Mouse (Mus musculus) megakaryocyte-erythroid progenitor cell, adult 5-6 weeks (primary cell): Measurements from ENCODE around the gene Bhmt2. TPM values are rescaled to one million over a fixed set of nuclear protein-coding genes. Genes with fewer than 3 reads are reported as not detected.

Source experiments
- ATAC-seq: replicated peaks from 2 replicates; pipeline ENCODE4 v1.8.0; 2016; ENCODE audit warnings: mild to moderate bottlenecking, inconsistent platforms; ENCODE audit not compliant: severe bottlenecking, poor library complexity, low FRiP score, low TSS enrichment
- total RNA-seq, 2 experiments: library from RNA; stranded (forward) in 1 of 2; stranded (reverse) in 1 of 2; fragments of 200-1000, 215-1000 nt in 1 of 2; fragments of >200 nt in 1 of 2; fragmentation: Nextera tagmentation in 1 of 2; gene quantifications; 2 replicates each; pipeline ENCODE4 v1.2.3; 2014 to 2017

Gene Bhmt2
- total RNA-seq (2014; fragmentation: Nextera tagmentation) (not detected in 2 replicates), total RNA-seq (2017) (not detected in 2 replicates)

DNA sequence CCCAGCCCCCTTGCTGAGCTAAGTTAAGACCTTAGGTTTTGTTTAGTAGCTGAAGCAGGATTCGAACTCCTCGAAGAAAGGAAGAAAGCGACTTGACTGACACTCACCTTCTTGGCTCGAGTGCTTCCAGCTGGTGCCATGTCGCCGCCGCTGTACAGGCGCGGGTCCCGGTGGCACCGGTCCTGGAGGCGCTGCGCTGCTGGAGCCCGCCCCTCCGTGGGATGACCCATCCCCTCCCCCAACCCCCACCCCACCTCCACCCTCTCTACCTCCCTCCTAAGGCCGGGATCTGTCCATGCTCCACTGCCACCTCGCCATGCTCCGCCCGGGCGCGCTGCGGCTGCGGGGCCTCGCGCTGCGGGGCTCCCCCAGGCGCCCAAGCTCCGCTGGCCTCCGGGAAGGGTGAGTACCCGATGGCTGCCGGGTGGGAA, at the start of gene Bhmt2, which contains the start of gene Dmgdh:
Bhmt2 (minus strand) TSS at position 172 of the 431 bp plus-strand sequence.
Dmgdh (plus strand) TSS at position 303 of the 431 bp plus-strand sequence.
- ATAC-seq: no peak

DNA sequence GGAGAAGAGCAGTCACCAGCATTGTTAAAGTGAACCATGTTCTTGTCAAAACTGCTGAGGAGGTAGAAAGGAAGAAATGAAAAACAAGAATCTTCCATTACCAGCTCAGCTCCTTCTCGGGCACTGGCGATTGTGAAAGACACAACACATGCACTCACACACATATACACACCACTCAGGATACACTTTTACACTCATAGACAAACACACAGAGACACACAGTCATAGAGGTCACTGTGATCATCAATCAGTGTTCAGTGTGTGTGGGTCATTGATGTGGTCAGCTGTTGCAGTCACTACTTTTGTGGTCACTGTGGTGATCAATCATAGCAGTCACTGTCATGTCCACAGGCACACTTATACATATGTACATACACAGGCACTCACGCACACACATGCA, 49.4 kb upstream of the Bhmt2 start:
- no peak for ATAC-seq

DNA sequence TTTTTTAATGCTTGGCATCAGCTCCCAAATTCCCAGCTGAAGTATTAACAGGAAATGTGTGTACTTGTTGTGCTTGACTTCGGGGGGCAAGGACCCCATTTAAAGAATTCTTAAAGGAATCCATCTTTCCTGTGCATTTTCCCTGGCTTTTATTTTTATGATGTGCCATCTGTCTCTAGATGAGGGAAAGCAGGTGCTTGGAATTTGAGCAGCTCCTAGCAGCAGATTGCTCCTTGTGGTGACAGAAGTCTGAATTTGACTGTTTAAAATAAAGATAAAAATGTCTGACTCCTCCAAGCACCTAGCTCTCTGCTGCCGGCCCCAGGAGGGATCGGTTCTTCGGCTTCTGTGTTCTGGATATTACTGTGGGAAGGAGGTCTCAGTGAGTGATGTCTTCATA, 47.8 kb upstream of the Bhmt2 start:
- ATAC-seq: no peak

DNA sequence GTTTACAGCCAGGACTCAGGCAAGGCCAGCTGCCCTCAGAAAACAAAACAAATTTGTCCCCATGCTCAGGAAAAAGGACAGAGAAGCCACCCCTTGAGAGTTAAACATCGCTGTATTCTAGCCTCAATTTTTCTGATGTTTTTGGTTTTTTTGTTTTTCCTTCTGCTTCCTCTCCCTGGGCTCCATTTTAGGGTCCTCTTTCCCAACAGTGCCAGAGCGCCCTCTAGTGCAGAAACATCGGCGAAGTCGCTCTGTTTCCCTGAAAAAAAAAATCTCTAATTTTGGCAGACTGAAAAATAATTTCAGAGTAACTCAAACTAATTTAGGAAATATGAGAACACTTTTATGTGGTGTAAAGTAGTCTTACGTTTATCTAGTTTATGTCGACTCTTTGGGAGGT, 44.8 kb upstream of the Bhmt2 start:
- peak; percentile 67; the same call in 1 of the 2 replicates for ATAC-seq

DNA sequence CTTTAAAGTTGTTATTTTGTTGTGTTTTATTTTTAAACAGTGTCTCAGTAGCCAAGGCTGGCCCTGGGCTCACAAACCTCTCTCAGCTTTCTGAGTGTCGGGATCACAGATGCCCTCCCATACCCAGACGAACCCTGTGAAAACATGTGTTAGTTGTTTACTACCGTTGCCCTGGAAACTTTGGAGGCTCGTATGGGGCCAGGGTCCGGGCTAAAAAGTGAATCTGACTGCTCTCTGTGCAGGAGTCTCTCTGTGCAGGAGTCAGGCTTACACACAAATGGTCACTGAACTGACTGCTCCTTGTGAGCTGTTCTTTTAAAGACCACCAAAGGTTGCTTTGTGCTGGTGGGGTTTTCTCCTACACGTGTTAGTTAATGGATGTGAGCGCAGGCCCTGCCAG, 43.0 kb upstream of the Bhmt2 start:
- ATAC-seq: no peak

DNA sequence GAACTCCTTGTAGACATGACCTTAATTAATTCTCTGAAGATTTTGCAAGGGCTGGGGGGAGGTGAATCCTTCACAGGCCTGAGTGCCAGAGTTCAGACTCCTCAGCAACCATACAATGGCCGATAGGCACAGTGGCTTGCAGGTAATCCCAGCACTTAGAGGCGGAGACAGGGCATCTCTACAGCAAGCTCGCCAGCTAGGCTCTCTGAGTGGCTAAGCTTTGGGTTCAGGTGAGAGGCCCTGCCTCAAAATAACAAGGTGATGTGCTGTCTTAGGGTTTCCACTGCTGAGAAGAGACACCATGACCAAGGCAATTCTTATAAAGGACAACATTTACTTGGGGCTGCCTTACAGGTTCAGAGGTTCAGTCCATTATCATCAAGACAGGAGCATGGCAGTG, 39.7 kb upstream of the Bhmt2 start:
- no peak for ATAC-seq

DNA sequence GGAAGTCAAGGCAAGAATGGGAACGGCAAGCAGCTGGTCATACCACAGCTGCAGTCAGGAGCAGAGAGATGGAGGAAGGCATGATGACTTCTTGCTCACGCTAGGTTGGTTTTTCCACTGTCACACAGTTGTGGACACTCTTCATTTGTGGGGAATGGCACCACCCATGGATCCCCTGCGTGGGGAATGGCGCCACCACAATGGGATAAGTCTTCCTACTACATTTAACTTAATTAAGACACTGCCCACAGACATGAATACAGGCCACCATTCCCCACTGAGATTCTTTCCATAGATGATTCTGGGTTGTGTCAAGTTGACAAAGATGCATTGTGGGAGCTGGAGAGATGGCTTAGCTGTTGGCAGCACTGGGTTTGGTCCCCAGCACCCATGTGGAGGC, 38.3 kb upstream of the Bhmt2 start:
- ATAC-seq: no peak

DNA sequence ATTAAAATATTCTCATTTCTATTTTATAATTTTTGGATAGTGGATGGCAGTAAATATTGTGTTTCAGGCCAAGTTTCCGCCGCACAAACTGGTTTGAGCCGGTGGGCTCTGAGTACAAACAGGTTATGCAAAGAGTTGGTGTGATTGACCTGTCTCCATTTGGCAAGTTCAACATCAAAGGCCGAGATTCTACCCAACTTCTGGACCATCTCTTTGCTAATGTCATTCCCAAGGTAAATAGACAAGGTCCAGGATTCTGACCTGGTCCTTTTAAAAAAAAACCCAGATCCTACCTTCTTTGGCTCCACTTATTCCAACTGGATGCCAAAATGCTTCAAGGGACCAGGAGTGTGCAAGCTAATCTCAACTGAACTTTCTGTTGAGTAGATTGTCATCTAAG, 37.1 kb upstream of the Bhmt2 start:
- ATAC-seq: no peak

DNA sequence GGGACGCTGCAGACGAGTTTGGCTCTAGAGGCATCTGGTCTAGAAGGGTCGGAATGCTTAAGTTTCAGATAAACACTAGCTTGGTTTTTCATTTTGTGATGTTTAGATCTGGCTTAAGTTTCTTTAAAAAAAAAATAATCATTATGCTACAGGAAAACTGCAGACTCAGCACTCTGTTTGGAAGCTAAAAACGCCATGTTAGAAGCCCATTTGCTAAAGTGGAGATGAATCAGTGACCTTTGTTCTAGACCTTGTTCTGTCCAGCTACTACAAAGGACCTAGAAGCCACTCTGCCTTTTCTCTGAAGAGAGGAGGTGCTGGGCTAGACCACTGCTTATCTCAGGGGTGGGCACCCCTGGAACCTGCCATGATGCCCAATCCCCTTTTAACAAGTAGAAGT, 36.2 kb upstream of the Bhmt2 start:
- ATAC-seq: no peak

DNA sequence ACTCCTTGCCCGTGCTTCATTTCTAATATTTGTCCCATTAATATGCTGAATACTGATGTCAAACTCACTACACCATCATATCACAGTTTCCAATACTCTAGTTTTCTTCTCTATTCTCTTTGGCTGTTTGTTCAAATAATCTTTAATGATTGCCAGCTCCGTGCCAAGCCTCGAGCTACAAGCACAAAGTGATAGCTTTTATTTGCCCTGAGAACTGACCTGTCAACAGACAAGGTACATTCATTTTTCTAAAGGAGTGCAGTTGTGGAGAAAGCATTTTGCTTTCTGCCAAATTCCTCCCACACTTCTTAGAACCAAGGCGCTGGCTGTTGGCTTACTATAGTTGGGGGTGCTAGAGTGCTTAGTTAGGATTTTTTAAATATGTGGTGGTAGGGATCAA, 33.2 kb upstream of the Bhmt2 start:
- no peak for ATAC-seq

DNA sequence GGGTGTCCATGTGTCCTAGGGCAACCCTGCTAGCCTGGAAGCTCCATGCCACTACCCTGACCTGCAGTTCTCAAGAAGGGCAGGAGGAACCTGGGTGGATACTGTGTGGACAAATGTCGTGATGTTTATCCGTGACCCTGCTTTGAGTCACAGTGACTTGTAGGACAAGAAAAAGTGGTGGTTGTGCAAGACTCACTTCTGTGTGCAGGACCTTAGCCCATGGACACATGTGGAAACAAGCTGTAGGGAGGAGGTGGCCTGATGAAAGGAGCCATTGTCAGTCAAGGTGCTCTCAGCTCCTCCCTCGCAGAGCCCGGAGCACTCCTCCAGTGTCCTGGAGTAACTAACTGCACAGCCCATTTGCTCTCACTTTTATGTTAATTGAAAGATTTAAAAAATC, 31.6 kb upstream of the Bhmt2 start:
- no peak for ATAC-seq

DNA sequence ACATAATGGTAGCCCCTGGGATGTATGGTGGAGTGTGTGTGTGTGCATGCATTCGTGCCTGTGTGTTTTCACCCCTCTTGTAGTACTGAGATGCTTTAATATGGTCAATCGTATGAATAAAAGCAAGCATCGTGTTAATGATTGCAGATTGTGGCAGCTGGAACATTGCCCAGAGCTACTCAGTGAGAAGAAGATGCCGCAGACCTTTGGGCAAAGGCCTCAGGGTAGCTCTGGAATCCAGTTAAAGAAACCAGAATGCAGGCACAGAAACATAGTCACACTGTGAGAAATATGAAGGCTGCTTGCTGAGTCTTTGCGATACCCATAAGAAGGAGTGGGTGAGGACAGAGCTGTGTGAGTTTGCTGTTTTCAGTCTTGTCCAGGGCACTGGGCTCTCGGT, 24.8 kb upstream of the Bhmt2 start:
- ATAC-seq: no peak

DNA sequence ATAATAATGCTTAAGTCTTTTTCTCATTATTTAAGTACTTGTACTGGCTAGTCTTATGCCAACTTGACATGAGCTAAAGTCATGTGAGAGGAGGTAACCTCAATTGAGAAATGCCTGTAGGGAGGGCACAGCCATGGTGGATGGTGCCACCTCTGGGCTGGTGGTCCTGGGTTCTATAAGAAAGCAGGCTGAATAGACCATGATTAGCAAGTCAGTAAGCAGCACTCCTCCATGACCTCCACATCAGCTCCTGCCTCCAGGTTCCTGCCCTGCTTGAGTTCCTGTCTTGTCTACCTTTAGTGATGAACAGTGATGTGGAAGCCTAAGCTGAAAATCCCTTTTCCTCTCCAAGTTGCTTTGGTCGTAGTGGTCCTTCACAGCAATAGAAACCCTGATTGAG, 16.7 kb upstream of the Bhmt2 start:
- ATAC-seq: no peak

DNA sequence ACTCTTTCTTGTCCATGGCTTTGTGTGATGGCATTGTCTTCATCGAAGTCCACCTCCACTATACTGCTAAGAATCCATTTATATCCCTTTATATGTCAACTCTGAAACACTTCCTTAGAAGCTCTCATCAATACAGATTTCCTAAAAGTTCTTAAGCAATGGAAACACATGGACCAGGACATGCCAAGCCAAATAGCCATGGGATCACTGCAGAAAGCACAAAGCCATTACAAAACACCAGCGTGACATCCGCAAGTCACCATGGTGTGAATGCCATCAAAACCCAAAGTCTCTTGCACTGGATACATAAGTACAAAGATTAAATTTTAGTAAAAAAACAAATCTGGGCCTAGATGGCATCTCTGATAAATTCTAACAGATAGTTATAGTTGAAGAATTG, 15.5 kb upstream of the Bhmt2 start:
- no peak for ATAC-seq

DNA sequence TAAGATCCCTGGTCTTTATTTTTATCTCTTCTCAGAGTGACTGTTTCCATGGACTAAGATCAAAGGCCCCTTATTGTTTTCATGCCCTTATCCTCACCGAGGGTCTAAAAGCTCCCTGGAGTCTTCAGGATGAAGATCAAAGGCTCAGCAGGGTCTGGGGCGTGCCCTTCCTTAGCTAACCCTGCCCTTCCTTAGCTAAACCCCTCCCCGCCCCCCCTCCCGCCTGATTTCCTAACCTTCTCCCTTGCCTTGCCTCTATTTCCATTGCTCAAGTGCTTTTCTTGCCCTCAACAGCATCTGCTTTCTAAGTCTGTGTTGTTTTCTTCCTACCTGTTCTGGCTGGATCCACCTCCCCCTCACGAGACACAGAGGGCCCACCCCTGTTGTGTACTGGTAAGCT, 13.2 kb upstream of the Bhmt2 start:
- ATAC-seq: no peak

DNA sequence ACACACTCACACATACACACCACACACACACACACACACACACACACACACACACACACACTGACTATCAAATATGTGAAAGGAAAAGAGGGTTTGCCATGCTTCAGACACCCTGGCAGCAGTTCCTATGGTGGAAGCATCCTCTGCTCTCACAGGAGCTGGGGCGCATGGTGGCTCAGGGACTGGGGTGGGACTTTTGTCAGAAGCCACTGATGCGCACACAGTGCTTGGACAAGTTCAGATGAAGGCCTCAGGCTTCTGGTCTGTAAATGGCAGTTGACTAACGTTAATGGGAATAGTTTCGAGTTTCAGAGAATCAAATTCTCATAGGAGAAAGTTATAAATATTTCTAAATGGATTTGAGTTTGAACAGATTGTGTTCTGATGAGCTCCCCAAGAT, 11.1 kb upstream of the Bhmt2 start:
- ATAC-seq: no peak

DNA sequence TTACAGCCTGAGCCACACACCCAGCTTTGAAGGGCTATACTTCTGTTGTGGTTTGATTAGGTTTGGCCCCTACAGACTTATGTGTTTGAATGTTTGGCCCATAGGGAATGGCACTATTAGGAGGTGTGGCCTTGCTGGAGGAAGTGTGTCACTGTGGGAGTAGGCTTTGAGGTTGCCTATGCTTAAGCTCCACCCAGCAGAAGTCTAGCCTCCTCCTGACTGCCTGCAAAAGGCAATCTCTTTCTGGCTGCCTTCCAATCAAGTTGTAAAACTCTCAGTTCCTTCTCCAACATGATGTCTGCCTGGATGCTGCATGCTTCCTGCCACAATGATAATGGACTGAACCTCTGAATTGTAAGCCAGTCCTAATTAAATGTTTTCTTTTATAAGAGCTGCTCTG, 9.2 kb upstream of the Bhmt2 start:
- no peak for ATAC-seq

DNA sequence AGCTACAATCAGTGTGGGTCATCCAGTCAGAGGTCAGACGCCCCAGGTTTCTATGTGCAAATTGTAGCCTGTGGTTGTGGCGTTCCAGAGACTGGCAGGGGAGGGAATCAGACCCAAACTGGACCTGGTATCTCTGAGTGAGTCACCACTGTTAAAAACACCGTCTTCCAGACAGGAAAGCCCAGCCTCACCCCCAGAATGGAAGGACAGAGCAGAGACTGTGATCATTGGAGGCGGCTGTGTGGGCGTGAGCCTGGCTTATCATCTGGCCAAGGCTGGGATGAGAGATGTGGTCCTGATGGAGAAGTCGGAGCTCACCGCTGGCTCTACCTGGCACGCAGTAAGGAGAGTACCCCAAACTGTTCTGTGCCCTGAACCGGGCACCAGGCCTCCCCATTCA, 2.8 kb upstream of the Bhmt2 start:
- ATAC-seq: no peak

DNA sequence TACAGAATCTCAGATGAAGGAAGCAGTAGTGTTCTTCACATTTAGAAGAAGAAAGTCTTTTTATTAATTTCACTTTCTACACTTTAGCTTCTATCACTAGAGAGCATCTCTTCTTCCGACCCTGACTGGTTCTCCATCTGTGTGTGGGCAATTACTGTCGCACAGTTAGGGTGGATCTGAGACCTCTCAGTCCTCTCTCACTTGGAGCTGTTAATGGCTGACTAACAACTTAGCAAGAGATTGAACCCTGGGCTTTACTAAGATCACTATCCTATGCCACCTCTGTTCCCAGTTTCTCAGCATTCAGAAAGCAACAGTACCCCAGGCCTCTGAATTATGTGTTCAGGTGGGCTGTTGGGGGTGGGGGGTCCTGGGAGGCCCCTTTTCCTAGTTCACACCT, 806 bp downstream of the Bhmt2 start:
- no peak for ATAC-seq

DNA sequence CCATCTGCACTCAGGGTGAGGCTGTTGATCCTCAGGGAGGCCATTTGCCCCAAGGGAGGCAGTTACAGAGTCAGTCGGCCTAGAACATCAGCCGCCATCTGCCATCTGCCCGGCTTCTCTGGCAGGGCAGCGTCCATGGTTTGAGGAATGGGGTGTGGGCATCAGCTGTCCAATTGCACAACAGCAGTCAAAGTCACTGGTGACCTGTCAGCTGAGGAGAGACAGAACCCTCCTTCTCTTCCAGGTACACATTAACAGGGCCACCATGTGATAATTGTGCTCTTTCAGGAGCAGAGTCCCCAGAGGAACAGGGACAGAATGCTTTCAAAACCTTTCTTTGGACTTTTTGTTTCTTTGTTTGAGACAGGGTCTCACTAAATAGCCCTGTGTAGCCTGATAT, 1.7 kb downstream of the Bhmt2 start:
- ATAC-seq: no peak

DNA sequence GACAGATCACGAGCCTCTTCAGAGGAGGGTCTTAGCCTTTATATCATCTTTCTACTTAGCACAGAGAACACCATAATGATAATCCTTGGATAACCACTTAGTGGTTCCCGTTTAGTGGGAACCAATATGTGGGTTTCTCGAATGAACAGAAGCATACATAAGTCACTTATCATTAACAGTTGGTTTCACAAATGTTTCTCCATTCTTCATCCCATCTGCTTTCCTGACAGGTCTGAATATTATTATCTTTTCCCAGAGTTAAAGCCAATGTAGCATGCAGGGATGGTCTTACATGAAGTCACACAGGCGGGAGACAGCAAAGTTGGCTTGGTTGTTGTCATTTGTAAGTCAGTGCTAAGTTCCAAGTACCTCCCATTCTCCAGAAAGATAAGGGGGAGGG, 6.5 kb downstream of the Bhmt2 start:
- no peak for ATAC-seq

DNA sequence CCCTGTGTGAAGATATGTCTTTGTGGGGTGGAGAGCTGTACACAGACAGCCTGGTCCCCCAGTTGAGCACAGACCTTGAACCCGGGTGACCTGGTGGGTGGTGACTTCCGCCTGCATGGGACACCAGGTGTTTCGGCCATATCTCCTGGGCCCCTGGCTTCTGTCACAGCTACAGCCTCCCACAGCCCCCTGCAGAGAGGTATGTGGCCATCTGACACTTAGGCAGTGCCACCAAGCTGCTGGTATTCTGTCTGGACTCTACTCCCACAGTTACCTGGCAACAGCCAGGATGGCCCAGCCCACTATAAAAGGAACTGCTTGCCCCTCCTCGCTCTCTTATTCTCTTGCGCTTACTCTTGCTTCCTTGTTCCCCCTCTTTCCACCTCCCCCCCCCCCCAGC, 16.2 kb downstream of the Bhmt2 start:
- ATAC-seq: no peak
